Mouse (Mus musculus) ES-E14 (cell line): Measurements from ENCODE around the gene Exosc5. TPM values are rescaled to one million over a fixed set of nuclear protein-coding genes. Genes with fewer than 3 reads are reported as not detected.

Experiments used
- DNase-seq: peaks from one replicate; pipeline ENCODE4 v3.0.0-alpha.2; 2013; ENCODE audit warnings: low read depth, low spot score
- H3K27ac ChIP-seq: 2 replicates; pipeline ENCODE4 v1.5.1; 2012; ENCODE audit warnings: low read depth, mild to moderate bottlenecking, low read length, moderate library complexity, mixed read lengths; ENCODE audit not compliant: poor library complexity, insufficient read depth, severe bottlenecking
- H3K36me3 ChIP-seq: 2 replicates; pipeline ENCODE4 v1.6.1; 2012; ENCODE audit warnings: mild to moderate bottlenecking, low read length, moderate library complexity, mixed read lengths; ENCODE audit not compliant: control insufficient read depth, poor library complexity, insufficient read depth, severe bottlenecking
- H3K4me1 ChIP-seq, 2 experiments: fragments of 150-350 bp in 1 of 2; sonication (generic) in 1 of 2; 2 replicates each; pipeline ENCODE4 v1.6.1; 2012; ENCODE audit warnings: low read length in 2 of 2, mild to moderate bottlenecking in 1 of 2, mixed read lengths in 1 of 2; ENCODE audit not compliant: control insufficient read depth in 2 of 2, insufficient read depth in 2 of 2, poor library complexity in 1 of 2
- H3K4me3 ChIP-seq, 2 experiments: fragments of 150-350 bp in 1 of 2; sonication (generic) in 1 of 2; 2 replicates each; pipeline ENCODE4 v1.5.1; 2012; ENCODE audit warnings: low read length in 2 of 2, low read depth in 1 of 2, mild to moderate bottlenecking in 1 of 2, mixed read lengths in 1 of 2; ENCODE audit not compliant: insufficient read depth in 1 of 2, poor library complexity in 1 of 2, severe bottlenecking in 1 of 2
- H3K9ac ChIP-seq: 2 replicates; pipeline ENCODE4 v1.6.1; 2012; ENCODE audit warnings: low read depth, mild to moderate bottlenecking, low read length, mixed read lengths; ENCODE audit not compliant: poor library complexity, insufficient read depth, severe bottlenecking
- H3K9me3 ChIP-seq: fragments of 150-350 bp; sonication (generic); 2 replicates; pipeline ENCODE4 v1.6.1; 2012; ENCODE audit warnings: low read depth, mild to moderate bottlenecking, low read length; ENCODE audit not compliant: control insufficient read depth, insufficient read depth
- CHD2 ChIP-seq: IDR thresholded peaks from 2 replicates; pipeline ENCODE4 v1.6.1; 2014; ENCODE audit warnings: mild to moderate bottlenecking, low read depth, low read length, inconsistent platforms
- HCFC1 ChIP-seq: IDR thresholded peaks from 2 replicates; pipeline ENCODE4 v1.6.1; 2012; ENCODE audit warnings: low read length, inconsistent platforms, borderline replicate concordance; ENCODE audit not compliant: insufficient read depth
- MAFK ChIP-seq: IDR thresholded peaks from 2 replicates; pipeline ENCODE4 v1.6.1; 2014; ENCODE audit warnings: mild to moderate bottlenecking, low read depth, low read length, inconsistent platforms; ENCODE audit not compliant: insufficient read depth
- ZC3H11A ChIP-seq: IDR thresholded peaks from 2 replicates; pipeline ENCODE4 v1.6.1; 2012; ENCODE audit warnings: low read depth, mild to moderate bottlenecking, inconsistent platforms, low read length, borderline replicate concordance
- ZNF384 ChIP-seq: IDR thresholded peaks from 2 replicates; pipeline ENCODE4 v1.6.1; 2012; ENCODE audit warnings: low read depth, low read length, inconsistent platforms
- in situ Hi-C, 2 experiments: fragments of 600-800 bp; cut with MboI; formaldehyde crosslinking; loops; one replicate each; pipeline ENCODE4 v1.15.1; 2025; ENCODE audit warnings: low sequenced_read_pairs in 2 of 2, inconsistent platforms in 1 of 2; ENCODE audit not compliant: unreplicated experiment in 2 of 2
- total RNA-seq: library from RNA; depleted of rRNA; stranded (reverse); fragments of 300-350 nt; gene quantifications from 2 replicates; pipeline ENCODE4 v1.2.3, GENCODE M21; 2012

Exosc5 gene
- total RNA-seq, 1 experiment, result 170 TPM

- Histone ChIP-seq H3K27ac (no peak overlapping the region), H3K9me3 (no peaks in the 10 kb centered on the region), H3K4me1 (peaks cover 3 to 23% of the 10 kb centered on the region in 2 experiments; a peak in 1 of 4 replicates), H3K36me3 (peaks cover 21% of the 10 kb centered on the region; the same call in 1 of the 2 replicates), H3K4me3 (peak overlapping the region; percentile 27 to 29; a peak in 2 of 4 replicates), H3K9ac (no peak overlapping the region)
- no peak for DNase-seq
- in situ Hi-C loops, result no loop called here
- TF ChIP-seq HCFC1 (no peak), CHD2 (no peak), ZNF384 (no peak), MAFK (no peak), ZC3H11A (no peak)
Measured at GRCm38 (mm10) chr7:25709961-25710360, 51.0 kb downstream of the Exosc5 start.

GRCm38 (mm10) chr7:25710519-25711130 is 51.7 kb downstream of the Exosc5 start:
- no peak overlapping the region for H3K27ac ChIP-seq
- no peak overlapping the region; a peak in 2 of 4 replicates for H3K4me3 ChIP-seq
- peaks cover 28% of the 10 kb centered on the region; the same call in 1 of the 2 replicates for H3K36me3 ChIP-seq
- H3K4me1 ChIP-seq, result peaks cover 3 to 20% of the 10 kb centered on the region in 2 experiments; a peak in 1 of 4 replicates
- no peak overlapping the region; the same call in 1 of the 2 replicates for H3K9ac ChIP-seq
- in situ Hi-C loops, result no loop called here
- H3K9me3 ChIP-seq, result no peaks in the 10 kb centered on the region
- DNase-seq, result no peak
- TF ChIP-seq CHD2, result no peak
- TF ChIP-seq ZC3H11A, result no peak
- TF ChIP-seq MAFK, result no peak
- TF ChIP-seq HCFC1, result no peak
- no peak for TF ChIP-seq ZNF384

GRCm38 (mm10) chr7:25711165-25711564 is 52.2 kb downstream of the Exosc5 start:
- H3K36me3 ChIP-seq, result peaks cover 32% of the 10 kb centered on the region; the same call in 1 of the 2 replicates
- DNase-seq, result no peak
- H3K9me3 ChIP-seq, result no peaks in the 10 kb centered on the region
- no peak overlapping the region for H3K4me3 ChIP-seq
- in situ Hi-C loops, result no loop called here
- H3K27ac ChIP-seq, result no peak overlapping the region
- TF ChIP-seq HCFC1, result no peak
- TF ChIP-seq MAFK, result no peak
- TF ChIP-seq ZNF384, result no peak
- no peak for TF ChIP-seq CHD2
- no peak for TF ChIP-seq ZC3H11A
- peaks cover 3 to 20% of the 10 kb centered on the region in 2 experiments; a peak in 1 of 4 replicates for H3K4me1 ChIP-seq
- H3K9ac ChIP-seq, result no peak overlapping the region

GRCm38 (mm10) chr7:25711731-25712197 is 52.8 kb downstream of the Exosc5 start:
- no peak for DNase-seq
- Histone ChIP-seq H3K9ac (no peak overlapping the region), H3K36me3 (peaks cover 32% of the 10 kb centered on the region; the same call in 1 of the 2 replicates), H3K4me3 (no peak overlapping the region), H3K4me1 (peaks cover 3 to 20% of the 10 kb centered on the region in 2 experiments; a peak in 1 of 4 replicates), H3K9me3 (no peaks in the 10 kb centered on the region), H3K27ac (no peak overlapping the region)
- TF ChIP-seq ZNF384 (no peak), CHD2 (no peak), HCFC1 (no peak), MAFK (no peak), ZC3H11A (no peak)
- in situ Hi-C loops, result no loop called here
